Mouse (Mus musculus): ENCODE results near the gene Zfp212. TPM values are rescaled to one million over a fixed set of nuclear protein-coding genes. Genes with fewer than 3 reads are reported as not detected.

Gene Zfp212
- polyA plus RNA-seq, 1 experiment from 2014 or later: 14.0 TPM

- Histone ChIP-seq H3K27ac (replicated peaks; ENCODE audit: low read depth, low read length) (no peak overlapping the region), H3K9ac (replicated peaks; ENCODE audit: low read length) (no peak overlapping the region), H3K27me3 (ENCODE audit: control insufficient read depth, insufficient read depth, low read length) (no peaks in the 10 kb centered on the region), H3K4me3 (ENCODE audit: low read depth, low read length) (no peak overlapping the region), H3K9me3 (replicated peaks; ENCODE audit: control insufficient read depth, low read length) (no peaks in the 10 kb centered on the region), H3K4me2 (ENCODE audit: low read depth, low read length) (no peak overlapping the region), H3K36me3 (replicated peaks; ENCODE audit: control insufficient read depth, insufficient read depth, low read depth, low read length) (peaks cover 4% of the 10 kb centered on the region), H3K4me1 (ENCODE audit: control insufficient read depth, insufficient read depth, low read length) (no peaks in the 10 kb centered on the region)
- no peak for DNase-seq (ENCODE audit: low spot score)
- ATAC-seq (replicated peaks; ENCODE audit: insufficient number of reproducible peaks, low FRiP score, low TSS enrichment, low read depth): no peak
- 88% methylated on average over 9 of the region's 10 CpGs for WGBS
Observed at GRCm38 (mm10) chr6:47880166-47880565, 40.1 kb upstream of the Zfp212 start.

GRCm38 (mm10) chr6:47888812-47889383 lies 31.4 kb upstream of the Zfp212 start:
- Histone ChIP-seq H3K27ac (replicated peaks; ENCODE audit: low read depth, low read length) (no peak overlapping the region), H3K9ac (replicated peaks; ENCODE audit: low read length) (no peak overlapping the region), H3K27me3 (ENCODE audit: control insufficient read depth, insufficient read depth, low read length) (no peaks in the 10 kb centered on the region), H3K36me3 (replicated peaks; ENCODE audit: control insufficient read depth, insufficient read depth, low read depth, low read length) (peaks cover 11% of the 10 kb centered on the region), H3K4me1 (ENCODE audit: control insufficient read depth, insufficient read depth, low read length) (no peaks in the 10 kb centered on the region), H3K9me3 (replicated peaks; ENCODE audit: control insufficient read depth, low read length) (no peaks in the 10 kb centered on the region), H3K4me2 (ENCODE audit: low read depth, low read length) (no peak overlapping the region), H3K4me3 (ENCODE audit: low read depth, low read length) (no peak overlapping the region)
- WGBS: 90% methylated on average over 8 of the region's 8 CpGs
- ATAC-seq (replicated peaks; ENCODE audit: insufficient number of reproducible peaks, low FRiP score, low TSS enrichment, low read depth) (no peak), DNase-seq (ENCODE audit: low spot score) (no peak)

- H3K4me2 ChIP-seq (ENCODE audit: low read depth, low read length): no peak overlapping the region
- H3K4me3 ChIP-seq (ENCODE audit: low read depth, low read length): no peak overlapping the region
- no peaks in the 10 kb centered on the region; the same call in 1 of the 2 replicates for H3K27me3 ChIP-seq (ENCODE audit: control insufficient read depth, insufficient read depth, low read length)
- H3K27ac ChIP-seq (replicated peaks; ENCODE audit: low read depth, low read length): no peak overlapping the region
- H3K9me3 ChIP-seq (replicated peaks; ENCODE audit: control insufficient read depth, low read length): no peaks in the 10 kb centered on the region
- H3K9ac ChIP-seq (replicated peaks; ENCODE audit: low read length): no peak overlapping the region
- DNase-seq (ENCODE audit: low spot score): no peak
- WGBS: 96% methylated on average over 6 of the region's 6 CpGs
- ATAC-seq (replicated peaks; ENCODE audit: insufficient number of reproducible peaks, low FRiP score, low TSS enrichment, low read depth): no peak
- H3K36me3 ChIP-seq (replicated peaks; ENCODE audit: control insufficient read depth, insufficient read depth, low read depth, low read length): peaks cover 17% of the 10 kb centered on the region
- H3K4me1 ChIP-seq (ENCODE audit: control insufficient read depth, insufficient read depth, low read length): no peaks in the 10 kb centered on the region
Observed at GRCm38 (mm10) chr6:47899416-47899815, 20.9 kb upstream of the Zfp212 start.

- H3K4me1 ChIP-seq (ENCODE audit: control insufficient read depth, insufficient read depth, low read length): no peaks in the 10 kb centered on the region
- ATAC-seq (replicated peaks; ENCODE audit: insufficient number of reproducible peaks, low FRiP score, low TSS enrichment, low read depth) (no peak), DNase-seq (ENCODE audit: low spot score) (no peak)
- H3K27ac ChIP-seq (replicated peaks; ENCODE audit: low read depth, low read length): no peak overlapping the region
- no peak overlapping the region for H3K9ac ChIP-seq (replicated peaks; ENCODE audit: low read length)
- H3K27me3 ChIP-seq (ENCODE audit: control insufficient read depth, insufficient read depth, low read length): no peaks in the 10 kb centered on the region; the same call in 1 of the 2 replicates
- H3K4me2 ChIP-seq (ENCODE audit: low read depth, low read length): no peak overlapping the region
- H3K9me3 ChIP-seq (replicated peaks; ENCODE audit: control insufficient read depth, low read length): no peaks in the 10 kb centered on the region
- peaks cover 27% of the 10 kb centered on the region for H3K36me3 ChIP-seq (replicated peaks; ENCODE audit: control insufficient read depth, insufficient read depth, low read depth, low read length)
- WGBS: 84% methylated on average over 4 of the region's 4 CpGs
- no peak overlapping the region for H3K4me3 ChIP-seq (ENCODE audit: low read depth, low read length)
Observed at GRCm38 (mm10) chr6:47903587-47903986, 16.7 kb upstream of the Zfp212 start.

- 32% methylated on average over 12 of the region's 19 CpGs for WGBS
- no peak for DNase-seq (ENCODE audit: low spot score)
- Histone ChIP-seq H3K27ac (replicated peaks; ENCODE audit: low read depth, low read length) (no peak overlapping the region), H3K27me3 (ENCODE audit: control insufficient read depth, insufficient read depth, low read length) (no peaks in the 10 kb centered on the region; the same call in 1 of the 2 replicates), H3K4me1 (ENCODE audit: control insufficient read depth, insufficient read depth, low read length) (no peaks in the 10 kb centered on the region), H3K4me3 (ENCODE audit: low read depth, low read length) (no peak overlapping the region), H3K36me3 (replicated peaks; ENCODE audit: control insufficient read depth, insufficient read depth, low read depth, low read length) (peaks cover 24% of the 10 kb centered on the region), H3K4me2 (ENCODE audit: low read depth, low read length) (no peak overlapping the region), H3K9me3 (replicated peaks; ENCODE audit: control insufficient read depth, low read length) (no peaks in the 10 kb centered on the region), H3K9ac (replicated peaks; ENCODE audit: low read length) (no peak overlapping the region)
- ATAC-seq (replicated peaks; ENCODE audit: insufficient number of reproducible peaks, low FRiP score, low TSS enrichment, low read depth): no peak
Observed at GRCm38 (mm10) chr6:47904361-47904760, 15.9 kb upstream of the Zfp212 start.

- DNase-seq (ENCODE audit: low spot score) (no peak), ATAC-seq (replicated peaks; ENCODE audit: insufficient number of reproducible peaks, low FRiP score, low TSS enrichment, low read depth) (0 out of 2 replicates have a peak, but pooled peaks have one; percentile 8)
- Histone ChIP-seq H3K4me2 (ENCODE audit: low read depth, low read length) (no peak overlapping the region), H3K36me3 (replicated peaks; ENCODE audit: control insufficient read depth, insufficient read depth, low read depth, low read length) (peaks cover 24% of the 10 kb centered on the region), H3K4me3 (ENCODE audit: low read depth, low read length) (no peak overlapping the region), H3K27ac (replicated peaks; ENCODE audit: low read depth, low read length) (no peak overlapping the region), H3K27me3 (ENCODE audit: control insufficient read depth, insufficient read depth, low read length) (no peaks in the 10 kb centered on the region; the same call in 1 of the 2 replicates), H3K9me3 (replicated peaks; ENCODE audit: control insufficient read depth, low read length) (no peaks in the 10 kb centered on the region), H3K4me1 (ENCODE audit: control insufficient read depth, insufficient read depth, low read length) (no peaks in the 10 kb centered on the region), H3K9ac (replicated peaks; ENCODE audit: low read length) (no peak overlapping the region)
- 57% methylated on average over 44 of the region's 44 CpGs for WGBS
Observed at GRCm38 (mm10) chr6:47904917-47905695, 15.2 kb upstream of the Zfp212 start.

GRCm38 (mm10) chr6:47906326-47906725 lies 13.9 kb upstream of the Zfp212 start:
- no peak overlapping the region for H3K4me2 ChIP-seq (ENCODE audit: low read depth, low read length)
- DNase-seq (ENCODE audit: low spot score): no peak
- H3K27ac ChIP-seq (replicated peaks; ENCODE audit: low read depth, low read length): no peak overlapping the region
- H3K27me3 ChIP-seq (ENCODE audit: control insufficient read depth, insufficient read depth, low read length): no peaks in the 10 kb centered on the region; the same call in 1 of the 2 replicates
- 91% methylated on average over 5 of the region's 5 CpGs for WGBS
- H3K9ac ChIP-seq (replicated peaks; ENCODE audit: low read length): no peak overlapping the region
- ATAC-seq (replicated peaks; ENCODE audit: insufficient number of reproducible peaks, low FRiP score, low TSS enrichment, low read depth): no peak
- H3K9me3 ChIP-seq (replicated peaks; ENCODE audit: control insufficient read depth, low read length): no peaks in the 10 kb centered on the region
- H3K4me1 ChIP-seq (ENCODE audit: control insufficient read depth, insufficient read depth, low read length): no peaks in the 10 kb centered on the region
- no peak overlapping the region for H3K4me3 ChIP-seq (ENCODE audit: low read depth, low read length)
- peaks cover 21% of the 10 kb centered on the region for H3K36me3 ChIP-seq (replicated peaks; ENCODE audit: control insufficient read depth, insufficient read depth, low read depth, low read length)

GRCm38 (mm10) chr6:47909007-47909406 lies 11.3 kb upstream of the Zfp212 start:
- H3K9ac ChIP-seq (replicated peaks; ENCODE audit: low read length): no peak overlapping the region
- no peak for DNase-seq (ENCODE audit: low spot score)
- no peak overlapping the region for H3K4me3 ChIP-seq (ENCODE audit: low read depth, low read length)
- no peak for ATAC-seq (replicated peaks; ENCODE audit: insufficient number of reproducible peaks, low FRiP score, low TSS enrichment, low read depth)
- no peak overlapping the region for H3K4me2 ChIP-seq (ENCODE audit: low read depth, low read length)
- H3K27me3 ChIP-seq (ENCODE audit: control insufficient read depth, insufficient read depth, low read length): no peaks in the 10 kb centered on the region
- H3K4me1 ChIP-seq (ENCODE audit: control insufficient read depth, insufficient read depth, low read length): no peaks in the 10 kb centered on the region
- no peak overlapping the region for H3K27ac ChIP-seq (replicated peaks; ENCODE audit: low read depth, low read length)
- H3K36me3 ChIP-seq (replicated peaks; ENCODE audit: control insufficient read depth, insufficient read depth, low read depth, low read length): peaks cover 14% of the 10 kb centered on the region
- no peaks in the 10 kb centered on the region for H3K9me3 ChIP-seq (replicated peaks; ENCODE audit: control insufficient read depth, low read length)
- 78% methylated on average over 1 of the region's 1 CpGs for WGBS
